Mouse (Mus musculus) stomach, postnatal 0 days (tissue): ENCODE measurements around the gene Peak1.

Source experiments
- CTCF ChIP-seq: IDR thresholded peaks from 2 replicates; pipeline ENCODE4 v1.5.1; 2016; ENCODE audit warnings: antibody characterized with exemption, low read depth, mild to moderate bottlenecking, moderate library complexity
- EP300 ChIP-seq: optimal IDR thresholded peaks from 2 replicates; pipeline ENCODE3; 2016; ENCODE audit warnings: antibody characterized with exemption

- TF ChIP-seq CTCF (no peak), EP300 (no peak)
These were observed 160.5 kb downstream of the Peak1 start for GRCm38 (mm10) chr9:56257227-56258000.
